Mouse (Mus musculus) cerebellum, adult (tissue): Measurements from ENCODE around the gene Gm20388.
A peak's percentile ranks its signal among the peaks of the same experiment; 100 is the strongest.

ENCODE experiments used
- ATAC-seq: cut with Nextera tagmentation; 2 replicates; pipeline ENCODE4 v1.9.2; 2017; ENCODE audit warnings: mild to moderate bottlenecking, moderate library complexity, mixed read lengths; ENCODE audit not compliant: insufficient number of reproducible peaks, low FRiP score, low TSS enrichment

Gene Gm20388

GRCm38 (mm10) chr8:121880818-121881217 lies 1970.2 kb downstream of the Gm20388 start:
- ATAC-seq = no peak

GRCm38 (mm10) chr8:121881921-121882320 lies 1971.3 kb downstream of the Gm20388 start:
- ATAC-seq = no peak

- peak; percentile 38; the same call in 1 of the 2 replicates for ATAC-seq
These were observed 1973.5 kb downstream of the Gm20388 start for GRCm38 (mm10) chr8:121884181-121884580.

- no peak for ATAC-seq
These were observed 1974.4 kb downstream of the Gm20388 start for GRCm38 (mm10) chr8:121885001-121885400.

GRCm38 (mm10) chr8:121885433-121885832 lies 1974.8 kb downstream of the Gm20388 start:
- no peak for ATAC-seq

- ATAC-seq = no peak
These were observed 1976.9 kb downstream of the Gm20388 start for GRCm38 (mm10) chr8:121887547-121887946.

GRCm38 (mm10) chr8:121889317-121889716 lies 1978.7 kb downstream of the Gm20388 start:
- no peak for ATAC-seq

- ATAC-seq = no peak
These were observed 1979.5 kb downstream of the Gm20388 start for GRCm38 (mm10) chr8:121889810-121890785.

GRCm38 (mm10) chr8:121892875-121893274 lies 1982.2 kb downstream of the Gm20388 start:
- no peak for ATAC-seq

- no peak for ATAC-seq
These were observed 1985.3 kb downstream of the Gm20388 start for GRCm38 (mm10) chr8:121895910-121896309.

GRCm38 (mm10) chr8:121896476-121897145 lies 1986.0 kb downstream of the Gm20388 start:
- no peak for ATAC-seq

- ATAC-seq = no peak
These were observed 1986.6 kb downstream of the Gm20388 start for GRCm38 (mm10) chr8:121897205-121897604.

- no peak for ATAC-seq
These were observed 1987.3 kb downstream of the Gm20388 start for GRCm38 (mm10) chr8:121897871-121898381.

GRCm38 (mm10) chr8:121898401-121898931 lies 1987.8 kb downstream of the Gm20388 start:
- peak; percentile 63 for ATAC-seq

- ATAC-seq = no peak
These were observed 1988.8 kb downstream of the Gm20388 start for GRCm38 (mm10) chr8:121899180-121900044.

GRCm38 (mm10) chr8:121901498-121902236 lies 1991.0 kb downstream of the Gm20388 start:
- no peak for ATAC-seq

- 0 out of 2 replicates have a peak, but pooled peaks have one; percentile 41 for ATAC-seq
These were observed 1993.3 kb downstream of the Gm20388 start for GRCm38 (mm10) chr8:121903977-121904376.

- no peak for ATAC-seq
These were observed 1994.4 kb downstream of the Gm20388 start for GRCm38 (mm10) chr8:121904999-121905398.

- ATAC-seq = no peak
These were observed 1994.8 kb downstream of the Gm20388 start for GRCm38 (mm10) chr8:121905420-121905819.
